Mouse (Mus musculus): ENCODE results near the gene Lysmd1.

DNA sequence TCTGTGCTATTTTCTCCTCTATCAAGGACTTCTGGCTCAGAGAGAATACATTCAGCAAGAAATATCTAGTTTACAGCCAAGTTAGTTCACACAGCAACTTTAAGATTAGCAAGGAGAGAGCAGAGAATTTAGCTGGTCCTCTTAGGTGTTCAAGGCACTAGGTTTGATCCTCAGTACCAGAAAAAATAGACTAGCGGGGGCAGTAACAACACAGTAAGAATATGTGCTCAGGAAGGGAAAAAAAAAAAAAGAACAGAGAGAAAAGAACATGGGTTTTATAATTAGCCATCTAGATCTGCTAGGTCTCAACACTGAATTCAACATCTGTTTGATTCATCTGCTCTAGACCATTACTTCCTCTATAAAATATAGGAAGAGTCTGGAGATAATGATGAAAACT, 45.8 kb upstream of the Lysmd1 start:
- TF ChIP-seq POLR2A (IDR thresholded peaks at IDR 0.05; ENCODE audit: insufficient read length, low read depth) (no peak), TCF3 (IDR thresholded peaks at IDR 0.05; ENCODE audit: insufficient read length, low read depth) (no peak), MAX (IDR thresholded peaks at IDR 0.05; ENCODE audit: low read depth) (no peak), USF1 (IDR thresholded peaks at IDR 0.05; ENCODE audit: low read depth) (no peak), TCF12 (IDR thresholded peaks at IDR 0.05; ENCODE audit: insufficient read depth, poor library complexity, severe bottlenecking) (no peak), MYOG (IDR thresholded peaks at IDR 0.05; ENCODE audit: control insufficient read depth in 1 of 3, insufficient read depth in 1 of 3, insufficient read length in 2 of 3, low read depth in 2 of 3) (no peak), MYOD1 (IDR thresholded peaks at IDR 0.05; ENCODE audit: control insufficient read depth in 1 of 3, insufficient read length in 2 of 3, low read depth in 2 of 3) (no peak)
